Mouse (Mus musculus) naive thymus-derived CD4-positive, alpha-beta T cell, adult 2 months (primary cell): ENCODE results near the gene Ptger4.

Source experiments
- DNase-seq: peaks from one replicate; pipeline ENCODE4 v3.0.0-alpha.2; 2011; ENCODE audit warnings: low read depth

Ptger4 gene

GRCm38 (mm10) chr15:5243959-5244905 is at the start of gene Ptger4:
TSS of gene Ptger4 (minus strand) at chr15:5244187.
- peak; percentile 97 for DNase-seq

GRCm38 (mm10) chr15:5288412-5288811 is 44.4 kb upstream of the Ptger4 start:
- DNase-seq, result no peak

GRCm38 (mm10) chr15:5287072-5287471 is 43.1 kb upstream of the Ptger4 start:
- DNase-seq, result no peak

GRCm38 (mm10) chr15:5281316-5281715 is 37.3 kb upstream of the Ptger4 start:
- DNase-seq, result no peak

GRCm38 (mm10) chr15:5279831-5280230 is 35.8 kb upstream of the Ptger4 start:
- DNase-seq, result no peak

- DNase-seq, result no peak
These were observed 34.5 kb upstream of the Ptger4 start for GRCm38 (mm10) chr15:5278525-5278924.

- peak; percentile 26 for DNase-seq
These were observed 30.0 kb upstream of the Ptger4 start for GRCm38 (mm10) chr15:5273981-5274380.

GRCm38 (mm10) chr15:5266095-5266494 is 22.1 kb upstream of the Ptger4 start:
- no peak for DNase-seq

GRCm38 (mm10) chr15:5262874-5263504 is 19.0 kb upstream of the Ptger4 start:
- no peak for DNase-seq

GRCm38 (mm10) chr15:5262095-5262667 is 18.2 kb upstream of the Ptger4 start:
- DNase-seq, result no peak

GRCm38 (mm10) chr15:5261004-5261403 is 17.0 kb upstream of the Ptger4 start:
- no peak for DNase-seq

- DNase-seq, result no peak
These were observed 16.2 kb upstream of the Ptger4 start for GRCm38 (mm10) chr15:5260183-5260582.

- peak; percentile 44 for DNase-seq
These were observed 6.2 kb upstream of the Ptger4 start for GRCm38 (mm10) chr15:5250182-5250581.

- DNase-seq, result peak; percentile 68
These were observed 690 bp downstream of the Ptger4 start for GRCm38 (mm10) chr15:5243036-5243958.

- DNase-seq, result peak; percentile 59
These were observed 1.5 kb downstream of the Ptger4 start for GRCm38 (mm10) chr15:5242241-5243035.

- DNase-seq, result peak; percentile 69
These were observed 2.4 kb downstream of the Ptger4 start for GRCm38 (mm10) chr15:5241304-5242201.

GRCm38 (mm10) chr15:5240360-5240759 is 3.6 kb downstream of the Ptger4 start:
- peak; percentile 31 for DNase-seq

- peak; percentile 30 for DNase-seq
These were observed 4.1 kb downstream of the Ptger4 start for GRCm38 (mm10) chr15:5239901-5240300.

- DNase-seq, result peak; percentile 27
These were observed 4.6 kb downstream of the Ptger4 start for GRCm38 (mm10) chr15:5239361-5239760.

GRCm38 (mm10) chr15:5238553-5238952 is 5.4 kb downstream of the Ptger4 start:
- peak; percentile 36 for DNase-seq
